Mouse (Mus musculus) erythroblast, embryonic 14.5 days (primary cell): ENCODE results near the gene Borcs6.

Experiments used
- GATA1 ChIP-seq: IDR thresholded peaks from 2 replicates; pipeline ENCODE4 v1.6.1; 2012; ENCODE audit warnings: low read length, inconsistent platforms, mixed read lengths
- TAL1 ChIP-seq: IDR thresholded peaks from 3 replicates; pipeline ENCODE4 v1.6.1; 2012; ENCODE audit warnings: low read length, inconsistent platforms, mixed read lengths

DNA sequence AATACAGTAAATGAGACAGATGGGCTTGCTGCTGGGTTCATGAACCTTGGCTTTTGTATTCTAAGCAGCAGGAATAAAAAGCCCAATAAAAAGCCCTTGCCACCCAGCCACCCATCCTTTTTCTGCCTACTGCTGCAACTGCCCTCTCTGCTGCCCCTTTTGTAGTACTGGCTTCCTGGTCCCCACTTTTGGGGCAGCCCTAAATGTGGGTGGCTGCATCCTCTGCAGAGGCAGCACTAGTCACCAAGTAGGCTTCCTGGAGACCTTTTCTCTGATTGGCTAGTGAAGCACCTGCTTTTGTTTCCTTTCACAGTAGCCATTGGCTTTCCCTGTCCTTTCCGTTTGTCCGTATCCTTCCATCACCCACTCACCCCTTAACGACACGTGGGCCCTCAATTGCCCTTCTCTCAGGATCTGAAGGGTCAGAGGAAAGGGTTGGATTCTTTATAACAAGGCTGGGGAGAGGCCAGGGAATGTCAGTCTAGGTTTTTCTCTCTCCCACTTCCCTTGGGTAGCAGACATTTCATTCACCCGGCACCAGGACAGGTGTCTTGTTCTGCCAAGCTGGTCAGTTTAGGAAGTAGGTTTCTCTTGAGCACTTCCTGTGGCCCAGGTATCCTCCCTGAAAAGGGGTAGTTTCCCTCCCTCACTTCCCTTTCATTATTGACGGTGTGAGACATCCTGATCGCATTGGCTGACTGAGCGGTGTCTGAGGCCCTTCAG lies 38.7 kb downstream of the Borcs6 start:
- TF ChIP-seq GATA1 (no peak), TAL1 (no peak)
